In the genomic region with DNA sequence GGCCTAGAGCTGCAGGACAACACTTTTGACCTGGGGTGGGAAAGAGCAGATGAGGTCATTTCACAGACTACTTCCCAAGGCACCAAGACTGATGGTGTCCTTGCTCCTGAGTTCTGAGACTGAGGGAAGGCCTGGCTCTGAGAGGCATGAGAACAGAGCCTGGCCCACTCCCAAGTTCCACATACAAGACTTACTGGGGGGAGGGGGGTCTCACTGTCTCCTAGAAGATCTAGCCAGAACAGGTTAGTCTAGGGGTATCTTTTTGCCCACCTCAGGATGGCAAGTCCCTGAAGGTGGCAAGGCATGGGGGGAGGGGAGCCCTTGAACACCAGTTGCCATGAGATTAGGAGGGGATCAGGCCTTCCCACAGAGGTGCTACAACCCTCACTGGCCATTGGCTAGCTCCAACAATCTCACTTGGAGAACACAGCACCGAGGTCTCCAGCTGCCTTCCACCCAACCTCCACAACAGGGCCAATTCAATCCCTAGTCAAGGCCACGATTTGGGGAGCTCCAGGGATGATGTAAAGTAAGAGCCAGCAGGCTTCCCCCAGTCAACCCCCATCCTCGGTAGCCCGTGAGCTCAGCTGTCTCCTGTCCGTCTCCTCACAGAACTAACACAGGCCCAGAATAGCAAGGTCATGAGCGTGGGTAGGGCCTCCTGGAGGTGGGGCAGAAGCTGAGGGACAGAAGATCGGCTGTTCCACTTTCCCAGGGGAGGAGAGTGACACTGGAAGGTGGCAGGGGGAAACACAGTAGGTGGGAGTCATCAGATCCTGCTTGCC, we compare ENCODE assay signal across 9 mouse cellular contexts. TPM values are rescaled to one million over a fixed set of nuclear protein-coding genes. Genes with fewer than 3 reads are reported as not detected.
A peak's percentile ranks its signal among the peaks of the same experiment; 100 is the strongest.
DNase-seq lines count a peak whose midpoint lies in the region; ATAC-seq and TF ChIP-seq lines count a peak whose summit lies in the region.
"Had no signal": no experiment of that assay in that cellular context is flagged by ENCODE, and none has a peak within 500 bp of the region (broad histone marks: within the 10 kb centered on the region; RNA-seq: fewer than 3 reads in every experiment).

No protein-coding gene starts in this region.

- WGBS in forebrain, embryonic 12.5 days: 64% methylated on average over 7 of the region's 7 CpGs
- 52% methylated on average over 7 of the region's 7 CpGs for WGBS in kidney, adult 2 months
- 61% methylated on average over 7 of the region's 7 CpGs for WGBS in hindbrain, embryonic 11.5 days

- H3K36me3 ChIP-seq in testis, adult 2 months (ENCODE audit: control insufficient read depth, insufficient read depth, low read length): peaks cover 2% of the 10 kb centered on the region; the same call in 1 of the 2 replicates
- H3K36me3 ChIP-seq in forebrain, embryonic 12.5 days (replicated peaks): peaks cover 43% of the 10 kb centered on the region
- H3K36me3 ChIP-seq in kidney, adult 2 months (ENCODE audit: control insufficient read depth, insufficient read depth, low read length): no peaks in the 10 kb centered on the region; the same call in none of the 2 replicates
- peaks cover 6% of the 10 kb centered on the region; the same call in 1 of the 2 replicates for H3K36me3 ChIP-seq in hindbrain, embryonic 11.5 days (ENCODE audit: control insufficient read depth, insufficient read depth, low read length)

- peaks cover 13% of the 10 kb centered on the region for H3K4me1 ChIP-seq in testis, adult 2 months (ENCODE audit: control insufficient read depth, insufficient read depth, low read length)
- no peaks in the 10 kb centered on the region for H3K4me1 ChIP-seq in forebrain, embryonic 12.5 days
- H3K4me1 ChIP-seq in kidney, adult 2 months (ENCODE audit: control insufficient read depth, insufficient read depth, low read length): no peaks in the 10 kb centered on the region
- H3K4me1 ChIP-seq in hindbrain, embryonic 11.5 days (replicated peaks; ENCODE audit: control insufficient read depth, insufficient read depth, low read length): no peaks in the 10 kb centered on the region
- H3K4me1 ChIP-seq: midbrain, embryonic 15.5 days had no signal

- no peak for TF ChIP-seq CTCF in testis, adult 2 months (IDR thresholded peaks at IDR 0.05; ENCODE audit: control insufficient read depth, insufficient read depth, insufficient replicate concordance, low read depth, low read length)
- TF ChIP-seq CTCF in kidney, adult 2 months (conservative IDR thresholded peaks at IDR 0.05; ENCODE audit: insufficient read depth, insufficient read length, low read depth, low read length): no peak

- no peak overlapping the region for H3K4me2 ChIP-seq in forebrain, embryonic 12.5 days
- no peak overlapping the region for H3K4me2 ChIP-seq in hindbrain, embryonic 11.5 days (replicated peaks; ENCODE audit: low read depth, low read length)
- H3K4me2 ChIP-seq: midbrain, embryonic 15.5 days had no signal

- no peaks in the 10 kb centered on the region for H3K27me3 ChIP-seq in testis, adult 2 months (ENCODE audit: control insufficient read depth, insufficient read depth, low read length)
- H3K27me3 ChIP-seq in forebrain, embryonic 12.5 days: peaks cover 3% of the 10 kb centered on the region; the same call in 1 of the 2 replicates
- no peaks in the 10 kb centered on the region for H3K27me3 ChIP-seq in kidney, adult 2 months (replicated peaks; ENCODE audit: control insufficient read depth, insufficient read depth, low read length)
- H3K27me3 ChIP-seq in hindbrain, embryonic 11.5 days (ENCODE audit: control insufficient read depth, insufficient read depth, low read length): no peaks in the 10 kb centered on the region

- no peaks in the 10 kb centered on the region for H3K9me3 ChIP-seq in forebrain, embryonic 12.5 days
- H3K9me3 ChIP-seq in hindbrain, embryonic 11.5 days (ENCODE audit: control insufficient read depth, low read length): no peaks in the 10 kb centered on the region
- H3K9me3 ChIP-seq: midbrain, embryonic 15.5 days had no signal

- no peak overlapping the region for H3K4me3 ChIP-seq in testis, adult 2 months (ENCODE audit: control insufficient read depth, low read depth, low read length)
- no peak overlapping the region for H3K4me3 ChIP-seq in forebrain, embryonic 12.5 days (replicated peaks)
- no peak overlapping the region for H3K4me3 ChIP-seq in kidney, adult 2 months (ENCODE audit: insufficient read depth, low read depth, low read length)
- no peak overlapping the region for H3K4me3 ChIP-seq in hindbrain, embryonic 11.5 days (ENCODE audit: low read depth, low read length)
- H3K4me3 ChIP-seq: midbrain, embryonic 15.5 days had no signal

- no peak for DNase-seq in testis, postnatal 14 days (ENCODE audit: low spot score)
- DNase-seq in gastrocnemius, postnatal 10 days: peak; percentile 52
- DNase-seq in heart, postnatal 4 days: peak; percentile 53
- DNase-seq in kidney, adult 2 months: no peak
- DNase-seq in hindbrain, embryonic 11.5 days (ENCODE audit: low spot score): no peak
- DNase-seq: right cerebral cortex, adult 18-20 months had no signal

- no peak for TF ChIP-seq POLR2A in testis, adult 2 months (IDR thresholded peaks at IDR 0.05; ENCODE audit: control insufficient read depth, low read depth, low read length)
- no peak for TF ChIP-seq POLR2A in kidney, adult 2 months (IDR thresholded peaks at IDR 0.05; ENCODE audit: low read depth, low read length)

- H3K9ac ChIP-seq in forebrain, embryonic 12.5 days: no peak overlapping the region
- H3K9ac ChIP-seq in hindbrain, embryonic 11.5 days (ENCODE audit: low read depth, low read length): no peak overlapping the region
- H3K9ac ChIP-seq: midbrain, embryonic 15.5 days had no signal

- no peak for ATAC-seq in forebrain, embryonic 12.5 days (ENCODE audit: low FRiP score)
- ATAC-seq in hindbrain, embryonic 11.5 days (ENCODE audit: low FRiP score): no peak
- ATAC-seq: midbrain, embryonic 15.5 days had no signal

- H3K27ac ChIP-seq in testis, adult 2 months (ENCODE audit: control insufficient read depth, insufficient read depth, low read depth, low read length): peak overlapping the region; percentile 7
- no peak overlapping the region for H3K27ac ChIP-seq in forebrain, embryonic 12.5 days
- H3K27ac ChIP-seq in kidney, adult 2 months (ENCODE audit: insufficient read depth, low read depth, low read length): no peak overlapping the region
- H3K27ac ChIP-seq in hindbrain, embryonic 11.5 days (ENCODE audit: low read depth, low read length): no peak overlapping the region
- H3K27ac ChIP-seq: midbrain, embryonic 15.5 days had no signal

RNA-seq across cellular contexts. Expression of a gene that starts 2.5 kb away (rescaled TPM):
- 1.5 and 1.6 TPM in 2 replicates for polyA plus RNA-seq in testis, adult 2 months (2012; rRNA removed)
- over 10,000 TPM; 11,325 to 12,607 TPM for total RNA-seq in gastrocnemius, postnatal 10 days (2021)
- 1 to 10 TPM in 1 of 2 experiments, under 1 TPM in 1; 0.67 to 9.0 TPM for total RNA-seq in heart, postnatal 4 days (2021)
- 0.23 and 0.43 TPM in 2 replicates for polyA plus RNA-seq in forebrain, embryonic 12.5 days (2016; fragmentation: Nextera tagmentation; extraction: Ambion mirVana)
- 0.35 and 144 TPM in 2 replicates for polyA plus RNA-seq in kidney, adult 2 months (2012; rRNA removed)
- 2.7 and 3.0 TPM in 2 replicates for polyA plus RNA-seq in hindbrain, embryonic 11.5 days (2014; fragmentation: Nextera tagmentation; extraction: Ambion mirVana)

RNA-seq across cellular contexts. Expression of a gene that starts 9.8 kb away (rescaled TPM):
- 39.2 and 41.1 TPM in 2 replicates for polyA plus RNA-seq in testis, adult 2 months (2012; rRNA removed)
- 10 to 100 TPM; 52.0 to 53.7 TPM for total RNA-seq in gastrocnemius, postnatal 10 days (2021)
- total RNA-seq in heart, postnatal 4 days (2021): 10 to 100 TPM; 47.1 to 51.4 TPM
- 57.7 and 60.2 TPM in 2 replicates for polyA plus RNA-seq in forebrain, embryonic 12.5 days (2016; fragmentation: Nextera tagmentation; extraction: Ambion mirVana)
- polyA plus RNA-seq in kidney, adult 2 months (2012; rRNA removed): 62.8 and 71.7 TPM in 2 replicates
- polyA plus RNA-seq in hindbrain, embryonic 11.5 days (2014; fragmentation: Nextera tagmentation; extraction: Ambion mirVana): 38.0 and 41.0 TPM in 2 replicates

RNA-seq across cellular contexts. Expression of a gene that starts 21.7 kb away (rescaled TPM):
- 43.5 and 50.2 TPM in 2 replicates for polyA plus RNA-seq in testis, adult 2 months (2012; rRNA removed)
- total RNA-seq in gastrocnemius, postnatal 10 days (2021): 100 to 1,000 TPM in 1 of 2 experiments, 10 to 100 TPM in 1; 99.0 to 114 TPM
- total RNA-seq in heart, postnatal 4 days (2021): 100 to 1,000 TPM; 224 to 238 TPM
- 113 and 119 TPM in 2 replicates for polyA plus RNA-seq in forebrain, embryonic 12.5 days (2016; fragmentation: Nextera tagmentation; extraction: Ambion mirVana)
- polyA plus RNA-seq in kidney, adult 2 months (2012; rRNA removed): 219 and 227 TPM in 2 replicates
- 140 and 147 TPM in 2 replicates for polyA plus RNA-seq in hindbrain, embryonic 11.5 days (2014; fragmentation: Nextera tagmentation; extraction: Ambion mirVana)

RNA-seq across cellular contexts. Expression of a gene that starts 36.9 kb away (rescaled TPM):
- 17.6 and 17.7 TPM in 2 replicates for polyA plus RNA-seq in testis, adult 2 months (2012; rRNA removed)
- 10 to 100 TPM; 11.4 to 15.2 TPM for total RNA-seq in gastrocnemius, postnatal 10 days (2021)
- total RNA-seq in heart, postnatal 4 days (2021): 10 to 100 TPM; 11.8 to 15.0 TPM
- polyA plus RNA-seq in forebrain, embryonic 12.5 days (2016; fragmentation: Nextera tagmentation; extraction: Ambion mirVana): 20.2 and 20.6 TPM in 2 replicates
- polyA plus RNA-seq in kidney, adult 2 months (2012; rRNA removed): 24.7 and 25.7 TPM in 2 replicates
- 19.5 and 20.2 TPM in 2 replicates for polyA plus RNA-seq in hindbrain, embryonic 11.5 days (2014; fragmentation: Nextera tagmentation; extraction: Ambion mirVana)

RNA-seq across cellular contexts. Expression of a gene that starts 37.8 kb away (rescaled TPM):
- 666 and 681 TPM in 2 replicates for polyA plus RNA-seq in testis, adult 2 months (2012; rRNA removed)
- total RNA-seq in gastrocnemius, postnatal 10 days (2021): 10 to 100 TPM; 33.6 to 45.6 TPM
- 10 to 100 TPM; 60.0 to 65.7 TPM for total RNA-seq in heart, postnatal 4 days (2021)
- 76.6 and 92.6 TPM in 2 replicates for polyA plus RNA-seq in forebrain, embryonic 12.5 days (2016; fragmentation: Nextera tagmentation; extraction: Ambion mirVana)
- 70.6 and 90.5 TPM in 2 replicates for polyA plus RNA-seq in kidney, adult 2 months (2012; rRNA removed)
- 54.5 and 55.1 TPM in 2 replicates for polyA plus RNA-seq in hindbrain, embryonic 11.5 days (2014; fragmentation: Nextera tagmentation; extraction: Ambion mirVana)

Comparison
In these comparisons a context has a peak if more than half of its experiments do, and no peak if none do; other contexts are left out.
1. DNase-seq: peak in gastrocnemius, postnatal 10 days (single experiment) and heart, postnatal 4 days (single experiment); none in testis, postnatal 14 days (single experiment), kidney, adult 2 months (single experiment) and hindbrain, embryonic 11.5 days (single experiment).